Mouse (Mus musculus): ENCODE data around the gene Ghrhr.

Gene Ghrhr

DNA sequence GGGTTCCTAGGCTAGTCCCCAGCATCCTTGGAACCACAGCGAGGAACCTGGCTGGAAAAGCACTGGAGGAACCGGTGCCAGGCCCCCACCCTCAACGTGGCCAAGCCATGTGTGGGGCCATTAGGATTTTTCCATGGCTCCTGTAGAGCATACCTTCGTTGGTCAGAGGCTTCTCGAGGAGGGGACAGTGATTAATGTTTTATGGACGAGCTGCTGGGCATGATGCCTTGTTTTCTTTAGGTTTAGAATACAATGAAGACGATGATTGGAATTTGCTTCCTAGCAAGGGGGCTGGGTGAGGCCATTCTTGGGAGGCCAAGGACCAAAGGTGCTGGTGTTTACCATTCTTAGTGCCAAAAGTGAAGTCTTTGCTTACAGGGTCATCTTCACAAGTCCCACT, 24.4 kb upstream of the Ghrhr start:
- DNase-seq (ENCODE audit: extremely low read depth, insufficient read length, low spot score) = no peak

GRCm38 (mm10) chr6:55353711-55354445, 22.2 kb upstream of the Ghrhr start:
- DNase-seq (ENCODE audit: extremely low read depth, insufficient read length, low spot score) = no peak

GRCm38 (mm10) chr6:55354456-55355117, 21.5 kb upstream of the Ghrhr start:
- no peak for DNase-seq (ENCODE audit: extremely low read depth, insufficient read length, low spot score)

DNA sequence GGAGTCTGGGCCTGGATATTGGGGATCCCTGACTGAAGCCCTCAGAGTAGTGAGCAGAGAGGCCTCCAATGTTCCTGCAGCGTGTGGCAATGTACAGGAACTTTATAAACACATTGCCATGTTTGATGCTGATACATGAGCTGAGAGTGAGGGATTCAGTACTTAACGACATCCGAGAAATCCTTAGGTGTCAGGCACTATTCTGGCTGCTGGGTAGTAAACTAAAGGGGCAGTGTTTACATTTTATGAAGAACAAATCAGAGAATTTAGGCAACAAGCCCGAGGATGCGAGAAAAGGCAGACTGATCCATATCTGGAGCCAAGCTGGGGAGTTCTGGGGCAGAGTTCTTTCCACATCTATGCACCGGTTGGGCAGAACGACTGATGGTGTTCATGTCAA, 20.5 kb upstream of the Ghrhr start:
- DNase-seq (ENCODE audit: extremely low read depth, insufficient read length, low spot score) = no peak

DNA sequence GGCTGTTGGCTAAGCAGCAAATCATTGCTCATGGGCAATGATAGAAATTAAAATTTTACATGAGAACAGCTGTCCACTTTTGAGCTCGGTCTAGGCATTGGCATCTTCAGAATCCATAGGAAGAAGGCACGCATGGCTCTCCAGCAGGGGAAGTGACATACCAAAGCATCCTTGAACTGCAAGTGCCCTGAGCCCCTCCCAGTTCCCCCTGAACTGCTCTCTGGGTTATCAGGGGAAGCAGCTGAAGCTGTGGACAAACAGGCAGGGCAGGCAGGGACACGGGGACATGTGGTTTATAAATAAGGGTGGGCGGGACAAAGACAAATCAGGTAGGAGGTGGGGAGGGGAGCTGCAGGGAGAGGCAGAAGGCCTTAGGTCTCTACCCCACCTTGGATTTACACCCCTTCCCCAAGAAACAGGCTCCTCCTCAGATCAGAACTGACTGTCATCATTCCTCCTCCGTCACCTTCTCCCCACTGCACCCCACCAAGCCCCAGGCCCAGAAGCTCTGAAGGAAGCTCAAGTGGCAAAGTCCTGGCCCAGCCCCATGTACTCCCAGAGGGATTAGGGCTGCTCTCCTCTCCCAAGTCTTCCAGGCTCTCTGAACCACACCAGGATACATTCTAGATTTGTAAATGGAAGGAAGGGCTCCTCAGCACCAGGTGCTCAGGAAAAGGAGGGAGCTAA, 19.9 kb upstream of the Ghrhr start:
- DNase-seq (ENCODE audit: extremely low read depth, insufficient read length, low spot score) = no peak

DNA sequence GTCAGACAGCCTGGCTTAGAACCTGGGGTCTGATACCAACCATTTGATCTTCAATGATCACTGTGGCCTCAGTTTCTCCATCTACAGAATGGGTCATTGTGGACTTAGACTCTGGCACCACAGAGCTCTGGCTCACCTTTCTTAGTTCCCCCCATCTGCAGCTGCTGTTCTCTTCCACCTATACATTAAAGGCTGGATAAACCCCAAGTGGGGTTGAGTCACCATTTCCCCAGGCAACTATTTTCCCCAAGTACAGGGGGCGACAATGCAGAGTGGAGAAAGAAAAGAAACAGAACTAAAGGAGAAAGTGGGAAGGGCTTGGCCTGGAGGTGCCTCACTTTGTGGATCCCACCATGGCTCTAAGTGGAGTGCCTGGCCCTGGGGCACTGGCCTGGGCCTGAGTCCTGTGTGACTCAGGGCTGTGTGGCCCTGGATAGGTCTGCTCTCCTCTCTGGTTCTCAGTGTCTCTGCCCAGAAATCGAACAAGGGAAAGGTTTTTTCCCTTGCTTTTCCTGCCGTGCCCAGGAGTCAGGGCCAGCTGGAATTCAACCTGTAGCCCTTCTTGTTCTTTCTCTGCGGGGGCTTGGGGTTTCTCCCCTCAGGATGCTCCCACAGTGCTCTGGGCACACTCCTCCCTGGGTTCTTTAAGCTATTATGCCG, 19.0 kb upstream of the Ghrhr start:
- no peak for DNase-seq (ENCODE audit: extremely low read depth, insufficient read length, low spot score)

GRCm38 (mm10) chr6:55357636-55358031, 18.5 kb upstream of the Ghrhr start:
- no peak for DNase-seq (ENCODE audit: extremely low read depth, insufficient read length, low spot score)

DNA sequence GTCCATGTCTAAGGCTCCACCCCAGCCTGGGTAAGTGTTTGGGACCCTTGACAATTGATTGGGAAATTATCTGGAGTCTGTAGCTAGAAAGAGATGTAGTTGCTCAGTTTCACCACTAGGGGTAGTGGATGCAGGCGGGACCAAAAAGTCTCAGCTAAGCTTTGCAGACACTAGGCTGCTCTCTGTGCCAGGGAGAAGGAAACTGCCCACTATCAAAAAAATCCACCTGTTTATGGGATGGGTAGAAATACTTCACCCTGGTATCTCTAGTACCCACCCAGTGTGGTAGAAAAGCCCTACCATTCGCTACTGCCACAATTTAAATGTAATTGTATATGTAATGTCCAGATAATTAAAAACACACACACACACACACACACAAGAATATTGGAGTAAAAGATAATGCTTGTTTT, 17.4 kb upstream of the Ghrhr start:
- no peak for DNase-seq (ENCODE audit: extremely low read depth, insufficient read length, low spot score)

DNA sequence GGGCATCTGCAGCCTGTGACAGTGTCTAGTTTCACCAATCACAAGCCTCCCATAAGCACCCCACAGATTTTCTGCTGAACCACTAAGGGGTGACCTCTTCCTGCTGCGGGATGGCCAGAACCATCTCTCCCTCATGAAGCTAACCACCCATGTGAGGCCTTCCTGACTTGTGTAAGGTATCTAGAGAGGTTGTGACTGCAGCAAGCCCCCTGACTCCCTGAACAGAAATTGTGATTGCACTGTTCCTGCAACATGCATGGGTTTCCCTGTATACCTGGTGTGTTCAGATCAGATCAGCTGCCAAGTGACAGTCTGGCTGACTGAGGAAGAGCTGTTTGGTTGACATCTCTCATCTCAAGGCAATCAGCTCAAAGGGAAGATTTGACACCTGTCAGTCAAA, 13.4 kb upstream of the Ghrhr start:
- DNase-seq (ENCODE audit: extremely low read depth, insufficient read length, low spot score) = no peak

DNA sequence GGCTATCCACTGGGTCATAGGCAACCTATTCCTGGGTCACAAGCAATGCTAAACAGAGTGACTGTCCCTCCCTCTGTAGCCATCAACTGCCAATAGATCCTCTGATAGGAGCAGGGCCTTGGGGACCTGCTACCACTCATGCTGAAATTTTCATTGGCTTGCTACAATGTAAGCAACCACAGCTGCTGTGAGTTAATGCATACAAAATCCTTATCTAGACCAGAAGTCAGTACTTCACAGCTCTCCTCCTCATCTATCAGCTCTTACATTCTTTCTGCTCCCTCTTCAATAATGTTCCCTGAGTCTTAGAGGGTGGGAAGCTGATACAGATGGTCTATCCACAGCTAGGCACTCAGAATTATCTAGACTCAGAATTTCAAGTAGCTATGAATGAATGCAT, 9.0 kb upstream of the Ghrhr start:
- DNase-seq (ENCODE audit: extremely low read depth, insufficient read length, low spot score) = no peak

DNA sequence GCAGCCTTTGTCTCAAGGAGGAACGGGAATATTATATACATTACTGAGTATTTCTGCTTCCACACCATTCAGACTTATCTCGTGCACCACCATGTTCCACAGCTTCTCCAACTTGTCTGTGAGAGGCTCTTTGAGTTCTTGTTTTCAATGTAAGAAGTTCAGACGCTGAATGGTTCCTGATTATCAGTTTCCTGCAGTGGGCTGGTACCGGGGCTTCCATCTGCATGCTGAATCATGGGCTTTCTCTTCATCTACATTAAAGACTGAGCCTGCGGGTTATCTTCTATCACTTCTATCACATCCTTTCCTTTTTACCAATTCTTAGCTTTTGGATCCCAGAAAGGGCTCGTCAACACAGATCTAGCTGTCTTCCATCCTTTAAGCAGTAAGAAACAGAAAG, 5.3 kb upstream of the Ghrhr start:
- no peak for DNase-seq (ENCODE audit: extremely low read depth, insufficient read length, low spot score)

DNA sequence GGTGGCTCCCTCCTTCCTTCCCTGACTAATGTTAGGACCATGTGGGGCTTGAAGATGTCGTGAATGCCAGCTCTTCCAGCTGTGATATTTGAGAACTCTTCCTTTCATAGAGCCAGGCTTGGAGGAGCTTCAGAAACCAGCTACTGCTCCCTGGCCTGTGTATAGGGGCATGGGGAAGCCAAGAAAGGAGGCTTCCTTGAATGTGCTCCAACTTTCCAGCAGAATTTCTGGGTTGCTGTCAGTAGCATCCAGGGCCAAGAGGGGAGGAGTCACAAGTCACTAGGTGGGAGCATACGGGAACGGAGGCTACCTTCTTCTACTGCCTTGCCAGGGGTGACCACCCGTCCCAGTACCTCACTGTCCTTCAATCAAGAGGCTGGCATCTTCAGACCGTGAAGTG, 416 bp downstream of the Ghrhr start:
- no peak for DNase-seq (ENCODE audit: extremely low read depth, insufficient read length, low spot score)

GRCm38 (mm10) chr6:55377461-55377860, 1.4 kb downstream of the Ghrhr start:
- no peak for DNase-seq (ENCODE audit: extremely low read depth, insufficient read length, low spot score)

DNA sequence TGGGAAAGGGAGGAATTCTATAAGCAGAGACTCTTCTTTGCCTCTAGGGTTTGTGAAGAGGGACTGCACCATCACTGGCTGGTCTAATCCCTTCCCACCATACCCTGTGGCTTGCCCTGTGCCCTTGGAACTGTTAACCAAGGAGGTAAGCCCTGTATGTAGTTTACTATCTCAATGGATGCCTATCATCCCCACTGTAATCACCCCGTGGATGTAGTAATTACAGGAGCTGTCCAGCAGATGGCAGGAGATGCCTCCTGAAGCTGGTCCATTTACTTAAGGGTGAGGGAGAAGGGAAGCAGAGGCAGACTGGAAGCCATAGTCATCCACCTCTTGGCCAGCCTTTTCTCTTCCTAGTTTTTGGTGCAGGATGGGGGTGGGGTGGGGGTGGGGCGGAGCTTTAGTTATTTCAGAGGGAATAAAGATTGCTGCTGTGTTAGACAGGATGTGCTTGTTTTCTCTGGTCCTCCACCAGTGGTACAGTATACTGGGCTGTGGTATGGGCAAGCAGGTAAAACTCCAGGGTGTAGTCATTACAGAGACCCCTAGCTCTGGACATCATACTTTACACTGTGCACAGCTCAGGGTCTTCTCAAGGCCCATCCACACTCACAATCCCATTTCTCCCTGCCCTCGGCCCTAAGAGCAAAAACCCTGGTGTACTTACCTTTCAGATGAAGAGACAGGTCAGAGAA, 3.7 kb downstream of the Ghrhr start:
- no peak for DNase-seq (ENCODE audit: extremely low read depth, insufficient read length, low spot score)

- DNase-seq (ENCODE audit: extremely low read depth, insufficient read length, low spot score) = no peak
These were observed 5.9 kb downstream of the Ghrhr start for GRCm38 (mm10) chr6:55381966-55382365.

- DNase-seq (ENCODE audit: extremely low read depth, insufficient read length, low spot score) = no peak
These were observed 7.8 kb downstream of the Ghrhr start for GRCm38 (mm10) chr6:55383897-55384296.

DNA sequence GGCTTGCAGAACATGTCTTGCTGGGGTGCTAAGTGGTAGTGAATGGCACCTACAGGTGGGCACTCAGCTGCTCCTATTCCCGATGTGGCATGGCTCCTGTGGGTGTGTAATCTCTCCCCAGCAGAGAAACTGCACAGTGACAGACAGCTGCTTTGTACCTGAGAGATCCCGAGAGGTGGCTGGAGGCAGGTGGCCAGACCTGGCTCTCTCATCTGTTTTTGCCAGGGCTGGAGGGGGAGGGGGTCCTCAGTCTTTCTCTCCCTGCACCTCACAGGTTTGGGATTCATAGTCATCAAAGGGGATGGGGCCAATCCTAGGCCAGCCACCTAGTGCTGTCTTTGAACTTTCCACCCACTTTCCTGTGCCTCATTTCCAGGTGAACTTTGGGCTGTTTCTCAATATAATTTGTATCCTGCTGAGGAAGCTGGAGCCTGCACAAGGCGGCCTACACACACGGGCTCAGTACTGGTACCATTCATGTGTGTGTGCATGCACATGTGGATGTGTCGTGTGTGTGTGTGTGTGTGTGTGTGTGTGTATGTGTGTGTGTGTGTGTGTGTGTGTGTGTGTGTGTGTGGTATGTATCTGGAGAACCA, 8.4 kb downstream of the Ghrhr start:
- no peak for DNase-seq (ENCODE audit: extremely low read depth, insufficient read length, low spot score)

GRCm38 (mm10) chr6:55388546-55389169, 12.6 kb downstream of the Ghrhr start:
- no peak for DNase-seq (ENCODE audit: extremely low read depth, insufficient read length, low spot score)

DNA sequence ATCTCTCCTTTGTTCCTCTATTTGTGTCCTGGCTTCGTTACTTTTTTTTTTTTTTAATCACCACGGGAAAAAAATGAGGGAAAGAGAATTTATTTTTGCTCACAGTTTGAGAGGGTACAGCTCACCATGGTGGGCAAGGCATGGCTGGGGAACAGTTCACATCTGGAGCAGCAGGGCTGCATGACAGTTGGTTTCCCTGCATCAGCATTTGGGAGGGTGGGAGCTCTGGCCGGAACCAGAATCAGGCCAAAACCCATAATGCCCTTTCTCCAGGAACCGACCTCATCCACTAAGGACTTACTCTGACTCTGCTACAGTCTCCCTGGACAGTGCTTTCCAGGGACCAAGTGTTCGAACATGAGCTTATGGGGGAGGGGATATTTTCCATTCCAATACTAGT, 13.2 kb downstream of the Ghrhr start:
- no peak for DNase-seq (ENCODE audit: extremely low read depth, insufficient read length, low spot score)

GRCm38 (mm10) chr6:55391814-55392213, 15.7 kb downstream of the Ghrhr start:
- DNase-seq (ENCODE audit: extremely low read depth, insufficient read length, low spot score) = no peak

All from 3134 (cell line).